Mouse (Mus musculus): ENCODE results near the gene Sh3bgrl2. TPM values are rescaled to one million over a fixed set of nuclear protein-coding genes. Genes with fewer than 3 reads are reported as not detected.

Sh3bgrl2 gene
- polyA plus RNA-seq, 1 experiment from 2014 or later = 12.0 TPM

DNA sequence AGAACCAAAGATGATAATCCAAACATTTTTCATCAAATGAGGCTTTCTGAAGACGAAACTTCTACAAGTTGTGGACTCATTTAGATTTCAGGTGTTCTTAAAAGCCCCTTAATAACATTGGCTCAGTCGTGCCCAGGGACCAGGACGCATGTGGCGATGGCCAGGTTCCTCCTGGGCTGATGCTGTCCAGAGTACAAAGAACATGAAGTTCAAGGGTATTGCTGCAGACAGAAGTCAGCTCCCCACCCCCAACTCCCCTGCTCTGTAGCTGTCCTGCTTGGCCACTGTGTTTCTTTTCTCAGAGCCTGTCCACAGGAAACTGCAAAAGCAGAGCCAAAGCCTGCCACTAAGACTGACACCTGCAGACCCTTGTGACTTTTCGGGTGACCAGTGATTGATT is 45.7 kb downstream of the Sh3bgrl2 start:
- Histone ChIP-seq H3K27me3 (no peaks in the 10 kb centered on the region), H3K36me3 (replicated peaks) (no peaks in the 10 kb centered on the region), H3K4me2 (no peak overlapping the region), H3K9ac (no peak overlapping the region), H3K9me3 (replicated peaks) (no peaks in the 10 kb centered on the region), H3K4me1 (replicated peaks) (no peaks in the 10 kb centered on the region), H3K27ac (replicated peaks) (no peak overlapping the region), H3K4me3 (replicated peaks) (no peak overlapping the region)
- no peak for ATAC-seq (ENCODE audit: insufficient read depth)
- WGBS (ENCODE audit: insufficient replicate concordance) = 75% methylated on average over 5 of the region's 5 CpGs

DNA sequence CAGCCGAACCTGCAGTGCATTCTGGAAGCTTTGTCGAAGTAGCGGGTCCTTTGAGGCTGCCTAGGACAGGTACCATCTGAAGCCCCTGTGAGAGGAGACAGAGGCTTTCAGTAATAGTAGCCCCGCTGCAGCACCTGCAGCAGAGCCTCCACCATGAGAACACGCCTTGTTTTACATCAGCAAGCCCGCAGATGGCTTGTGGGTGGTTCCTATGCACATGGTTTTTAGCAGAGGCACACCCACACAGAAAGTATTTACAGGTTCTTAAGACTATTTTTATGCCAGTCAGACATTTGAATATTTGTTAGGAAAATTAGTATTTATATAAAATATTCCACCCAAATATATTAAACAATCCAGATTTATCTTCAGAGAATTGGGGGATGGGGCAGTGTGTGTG is 48.0 kb downstream of the Sh3bgrl2 start:
- no peak overlapping the region for H3K4me3 ChIP-seq (replicated peaks)
- H3K4me2 ChIP-seq = no peak overlapping the region
- no peak for ATAC-seq (ENCODE audit: insufficient read depth)
- no peaks in the 10 kb centered on the region for H3K9me3 ChIP-seq (replicated peaks)
- H3K9ac ChIP-seq = no peak overlapping the region
- H3K4me1 ChIP-seq (replicated peaks) = no peaks in the 10 kb centered on the region
- H3K36me3 ChIP-seq (replicated peaks) = no peaks in the 10 kb centered on the region
- H3K27me3 ChIP-seq = no peaks in the 10 kb centered on the region
- 61% methylated on average over 6 of the region's 6 CpGs for WGBS (ENCODE audit: insufficient replicate concordance)
- no peak overlapping the region for H3K27ac ChIP-seq (replicated peaks)

DNA sequence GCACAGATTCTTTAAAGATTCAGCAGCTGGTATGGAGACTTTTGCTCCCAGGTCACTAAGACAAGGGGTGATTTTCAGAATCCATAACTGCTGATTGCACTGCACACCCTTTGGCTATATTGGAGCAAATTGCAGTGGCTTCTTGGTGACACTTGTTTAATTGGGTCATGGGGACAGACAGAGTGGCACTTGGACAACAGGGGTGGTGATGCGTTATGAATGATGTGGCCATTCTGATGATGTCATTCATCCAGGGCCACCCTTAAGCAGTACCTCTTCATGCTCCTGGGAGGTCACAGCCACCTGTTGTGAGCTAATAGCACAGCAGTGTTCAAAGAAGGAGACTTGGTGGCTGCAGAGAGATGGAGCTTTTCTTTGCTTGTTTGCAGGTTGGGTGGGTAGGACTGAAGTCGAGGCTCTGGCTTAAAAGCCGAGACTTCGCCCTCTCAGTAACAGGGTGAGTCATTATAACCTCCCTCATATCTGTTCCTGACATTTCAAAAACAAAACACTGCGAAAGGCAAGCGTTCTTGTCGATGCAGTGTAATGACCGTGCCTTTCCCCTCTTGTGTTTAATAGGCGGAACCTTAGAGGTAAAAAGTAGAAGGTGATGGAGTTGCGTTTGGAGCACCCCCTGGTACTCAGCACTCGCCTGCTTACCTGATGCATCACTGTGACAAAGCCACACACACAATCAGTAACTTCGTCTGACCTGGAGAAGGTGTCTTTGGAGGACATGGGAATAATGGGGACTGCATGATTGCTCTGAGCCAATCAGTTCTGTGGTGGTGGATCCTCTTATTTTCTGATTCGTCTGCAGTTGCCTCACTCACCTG is 48.7 kb downstream of the Sh3bgrl2 start:
- no peaks in the 10 kb centered on the region for H3K36me3 ChIP-seq (replicated peaks)
- no peak overlapping the region for H3K4me2 ChIP-seq
- no peaks in the 10 kb centered on the region for H3K9me3 ChIP-seq (replicated peaks)
- H3K27me3 ChIP-seq = no peaks in the 10 kb centered on the region
- no peak overlapping the region for H3K4me3 ChIP-seq (replicated peaks)
- no peak for ATAC-seq (ENCODE audit: insufficient read depth)
- no peak overlapping the region for H3K9ac ChIP-seq
- no peak overlapping the region for H3K27ac ChIP-seq (replicated peaks)
- no peaks in the 10 kb centered on the region for H3K4me1 ChIP-seq (replicated peaks)
- WGBS (ENCODE audit: insufficient replicate concordance) = 70% methylated on average over 13 of the region's 13 CpGs

DNA sequence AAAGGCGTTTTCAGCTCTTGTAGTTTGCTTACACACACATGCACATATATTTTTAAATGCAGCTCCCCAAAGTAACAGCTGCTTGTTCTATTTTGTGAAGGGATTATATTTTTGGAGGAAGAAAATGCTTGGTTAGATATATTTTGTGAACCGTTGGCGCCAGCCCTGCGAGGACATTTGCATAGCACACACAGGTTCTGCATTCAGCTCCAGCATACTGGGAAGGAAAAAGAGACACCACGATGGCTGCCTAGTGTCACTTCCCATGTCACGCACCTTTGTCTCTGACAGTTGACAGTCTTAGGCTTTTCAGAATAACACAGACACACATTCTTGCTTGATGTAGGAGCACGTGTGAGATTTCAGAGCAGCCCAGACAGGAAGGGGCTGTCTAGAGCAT is 49.9 kb downstream of the Sh3bgrl2 start:
- Histone ChIP-seq H3K4me1 (replicated peaks) (no peaks in the 10 kb centered on the region), H3K27ac (replicated peaks) (no peak overlapping the region), H3K4me3 (replicated peaks) (no peak overlapping the region), H3K4me2 (no peak overlapping the region), H3K9ac (no peak overlapping the region), H3K27me3 (no peaks in the 10 kb centered on the region), H3K36me3 (replicated peaks) (no peaks in the 10 kb centered on the region), H3K9me3 (replicated peaks) (no peaks in the 10 kb centered on the region)
- 67% methylated on average over 7 of the region's 7 CpGs for WGBS (ENCODE audit: insufficient replicate concordance)
- ATAC-seq (ENCODE audit: insufficient read depth) = no peak

DNA sequence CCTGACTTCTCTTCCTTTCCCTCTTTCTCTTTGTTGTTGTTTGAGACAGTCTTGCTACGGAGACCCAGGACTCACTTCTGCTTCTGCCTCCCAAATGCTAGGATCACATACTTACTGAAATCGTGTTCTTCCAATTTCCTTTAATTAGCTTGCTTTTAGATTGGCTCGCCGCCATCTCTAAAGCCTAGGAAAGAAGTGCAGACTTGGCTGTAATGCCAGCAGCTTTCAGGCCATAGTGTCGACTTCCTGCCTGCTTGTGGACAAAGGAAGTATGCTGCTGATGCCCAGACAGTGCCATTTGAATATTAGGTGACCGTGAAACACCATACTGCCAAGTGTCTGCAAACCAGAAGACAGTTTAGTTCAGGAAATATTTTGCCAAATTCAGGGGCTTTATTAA is 51.4 kb downstream of the Sh3bgrl2 start:
- ATAC-seq (ENCODE audit: insufficient read depth) = no peak

DNA sequence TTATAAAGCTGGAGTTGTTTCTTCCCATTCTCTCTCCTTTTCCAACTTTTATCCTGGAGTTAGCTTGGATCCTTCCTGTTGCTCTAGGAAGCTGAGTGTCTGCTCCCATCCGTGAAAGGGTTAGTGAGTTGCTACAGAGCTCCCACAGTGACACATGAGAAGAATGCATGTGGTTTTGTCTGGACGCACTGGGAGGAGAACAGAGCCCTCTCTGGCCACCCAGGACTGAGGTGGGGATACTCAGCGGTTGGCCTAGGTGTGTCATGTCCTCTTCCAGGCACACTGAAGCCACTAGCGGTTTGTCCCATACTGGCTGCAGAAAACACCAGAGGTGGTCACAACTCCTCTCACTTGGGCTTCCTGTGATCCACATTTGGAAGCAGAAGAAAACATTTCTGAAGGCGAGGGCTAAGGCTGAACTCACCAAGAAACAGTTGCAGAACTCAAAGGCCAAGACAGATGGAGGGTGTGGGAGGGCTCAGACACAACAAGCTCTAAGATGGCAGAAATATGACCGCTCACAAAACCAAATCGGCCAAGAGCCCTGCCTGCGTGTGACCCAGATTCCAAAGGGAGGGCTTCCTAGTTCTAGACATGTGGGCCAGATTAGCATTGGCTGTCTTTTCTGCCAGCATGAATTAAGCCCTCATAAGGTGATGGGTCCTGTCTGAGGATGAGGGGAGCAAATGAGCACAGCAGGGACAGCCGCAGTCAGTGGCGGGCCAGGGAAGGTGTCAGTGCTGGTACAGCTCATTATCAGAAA is 52.3 kb downstream of the Sh3bgrl2 start:
- no peaks in the 10 kb centered on the region for H3K4me1 ChIP-seq (replicated peaks)
- WGBS (ENCODE audit: insufficient replicate concordance) = 66% methylated on average over 10 of the region's 10 CpGs
- ATAC-seq (ENCODE audit: insufficient read depth) = no peak

More for the DNA sequence above, 51.4 kb downstream of the Sh3bgrl2 start:
- no peak overlapping the region for H3K9ac ChIP-seq
- H3K36me3 ChIP-seq (replicated peaks) = no peaks in the 10 kb centered on the region
- H3K4me3 ChIP-seq (replicated peaks) = no peak overlapping the region
- no peak overlapping the region for H3K27ac ChIP-seq (replicated peaks)
- WGBS (ENCODE audit: insufficient replicate concordance) = 53% methylated on average over 6 of the region's 6 CpGs
- no peaks in the 10 kb centered on the region for H3K27me3 ChIP-seq
- H3K4me2 ChIP-seq = no peak overlapping the region
- no peaks in the 10 kb centered on the region for H3K9me3 ChIP-seq (replicated peaks)
- H3K4me1 ChIP-seq (replicated peaks) = no peaks in the 10 kb centered on the region

DNA sequence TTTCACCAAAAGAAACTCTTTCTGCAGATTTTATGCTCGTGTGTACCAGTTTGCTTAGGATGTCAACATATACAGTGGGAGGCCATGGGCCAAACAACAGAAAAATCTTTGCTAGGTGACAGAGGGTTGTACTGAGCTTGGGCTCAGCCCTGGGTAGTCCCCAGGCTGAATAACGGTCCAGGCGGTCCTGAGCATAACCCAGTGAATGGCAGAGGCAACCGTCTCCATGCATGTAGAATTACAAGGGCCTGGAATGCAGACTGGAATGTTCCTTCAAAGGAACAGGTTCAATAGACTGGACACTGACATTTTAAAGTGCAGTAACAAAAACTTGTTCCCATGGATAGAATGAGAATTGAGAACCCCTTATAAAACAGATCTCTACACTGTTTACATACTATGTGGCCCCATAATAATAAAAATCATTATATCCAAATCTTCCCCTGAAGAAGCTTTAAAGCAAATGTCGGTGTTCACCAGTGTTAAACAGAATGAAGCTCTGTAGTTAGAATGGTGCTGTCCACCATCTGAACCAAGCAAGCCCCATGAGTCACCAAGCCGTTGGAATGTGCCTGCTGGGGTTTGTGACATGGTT is 54.1 kb downstream of the Sh3bgrl2 start:
- H3K36me3 ChIP-seq (replicated peaks) = no peaks in the 10 kb centered on the region
- no peak overlapping the region for H3K27ac ChIP-seq (replicated peaks)
- H3K4me3 ChIP-seq (replicated peaks) = no peak overlapping the region
- no peaks in the 10 kb centered on the region for H3K4me1 ChIP-seq (replicated peaks)
- no peaks in the 10 kb centered on the region for H3K27me3 ChIP-seq
- no peak overlapping the region for H3K4me2 ChIP-seq
- no peak for ATAC-seq (ENCODE audit: insufficient read depth)
- 59% methylated on average over 6 of the region's 6 CpGs for WGBS (ENCODE audit: insufficient replicate concordance)
- H3K9ac ChIP-seq = no peak overlapping the region
- H3K9me3 ChIP-seq (replicated peaks) = no peaks in the 10 kb centered on the region

More for the DNA sequence above, 52.3 kb downstream of the Sh3bgrl2 start:
- Histone ChIP-seq H3K9ac (no peak overlapping the region), H3K9me3 (replicated peaks) (no peaks in the 10 kb centered on the region), H3K36me3 (replicated peaks) (no peaks in the 10 kb centered on the region), H3K4me3 (replicated peaks) (no peak overlapping the region), H3K27ac (replicated peaks) (no peak overlapping the region), H3K4me2 (no peak overlapping the region), H3K27me3 (no peaks in the 10 kb centered on the region)

DNA sequence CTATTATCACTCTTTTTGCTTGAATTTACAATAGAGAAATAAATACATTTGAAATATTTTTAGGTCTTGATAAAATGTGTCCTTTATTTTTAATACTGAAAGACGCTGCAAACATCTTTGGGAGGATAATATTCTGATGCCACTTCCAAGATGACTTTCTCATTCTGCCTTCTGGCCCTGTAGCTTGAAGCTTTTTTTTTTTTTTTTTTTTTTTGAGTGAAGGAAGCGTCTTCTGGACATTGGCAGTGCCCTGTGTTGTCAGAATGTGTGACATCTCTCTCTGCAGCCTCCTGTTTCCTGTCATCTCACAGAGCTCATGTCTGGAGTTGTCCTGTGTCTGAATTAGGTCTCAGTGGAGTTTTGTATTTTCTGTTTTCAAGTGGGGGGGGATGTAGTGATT is 55.0 kb downstream of the Sh3bgrl2 start:
- WGBS (ENCODE audit: insufficient replicate concordance) = 41% methylated on average over 2 of the region's 2 CpGs
- ATAC-seq (ENCODE audit: insufficient read depth) = no peak

DNA sequence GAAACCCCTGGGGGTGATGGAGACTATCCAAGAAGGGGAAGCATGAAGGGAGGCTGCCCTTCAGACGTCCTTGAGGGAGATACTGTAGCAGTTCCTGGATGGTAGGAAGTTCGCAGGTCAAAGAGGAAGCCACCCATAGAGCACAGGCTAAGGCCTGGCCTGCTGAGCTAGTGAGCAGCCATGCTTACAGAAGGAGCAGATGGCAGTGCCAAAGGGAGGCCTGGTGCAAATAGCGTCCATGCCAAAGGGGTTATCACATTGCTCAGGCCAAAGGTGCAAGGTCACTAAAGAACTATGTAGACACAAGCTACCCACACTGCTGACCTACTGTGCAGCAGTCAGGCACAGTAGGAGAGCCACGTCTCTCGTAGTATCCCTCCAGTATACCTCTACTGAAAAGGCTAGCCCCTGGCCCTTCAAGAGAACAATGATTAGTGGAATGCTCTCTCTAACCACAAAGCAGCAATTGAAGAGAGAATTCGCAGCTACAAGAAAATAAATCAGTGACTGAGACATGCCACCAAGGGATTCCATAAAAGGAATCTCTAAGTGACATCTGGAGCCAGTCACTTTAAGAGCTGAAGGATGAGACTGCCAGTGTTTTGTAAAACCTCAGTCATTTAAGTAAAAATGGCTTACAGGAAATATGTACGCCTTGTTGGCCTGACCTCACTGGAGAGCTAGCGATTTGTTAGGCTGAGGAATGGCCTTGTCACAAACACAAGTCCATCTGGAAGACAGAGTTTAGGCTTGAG is 57.9 kb downstream of the Sh3bgrl2 start:
- no peak for ATAC-seq (ENCODE audit: insufficient read depth)
- 52% methylated on average over 8 of the region's 8 CpGs for WGBS (ENCODE audit: insufficient replicate concordance)

More for the DNA sequence above, 55.0 kb downstream of the Sh3bgrl2 start:
- H3K27me3 ChIP-seq = no peaks in the 10 kb centered on the region
- no peaks in the 10 kb centered on the region for H3K4me1 ChIP-seq (replicated peaks)
- H3K4me3 ChIP-seq (replicated peaks) = no peak overlapping the region
- H3K9ac ChIP-seq = no peak overlapping the region
- no peaks in the 10 kb centered on the region for H3K36me3 ChIP-seq (replicated peaks)
- H3K27ac ChIP-seq (replicated peaks) = no peak overlapping the region
- H3K9me3 ChIP-seq (replicated peaks) = no peaks in the 10 kb centered on the region
- no peak overlapping the region for H3K4me2 ChIP-seq

DNA sequence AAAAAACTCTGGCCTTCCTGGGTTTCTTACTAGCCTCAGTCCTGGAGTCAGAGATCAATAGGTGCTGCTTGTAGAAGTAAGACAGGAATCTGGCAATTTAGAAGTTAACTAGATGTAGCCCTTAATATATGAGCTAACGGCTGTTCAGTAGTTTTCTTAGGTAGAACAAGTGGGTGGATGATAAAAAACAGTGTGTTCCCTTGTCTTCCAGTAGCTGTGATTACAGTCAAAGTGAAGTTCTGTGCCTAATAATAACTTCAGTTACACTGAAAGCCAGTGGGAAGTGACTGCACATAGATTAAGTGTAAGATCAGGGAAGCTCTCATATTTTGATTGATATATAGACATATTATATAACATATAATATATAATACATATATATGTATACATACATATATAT is 60.0 kb downstream of the Sh3bgrl2 start:
- Histone ChIP-seq H3K36me3 (replicated peaks) (no peaks in the 10 kb centered on the region), H3K9ac (no peak overlapping the region), H3K4me1 (replicated peaks) (no peaks in the 10 kb centered on the region), H3K27ac (replicated peaks) (no peak overlapping the region), H3K27me3 (no peaks in the 10 kb centered on the region), H3K4me2 (no peak overlapping the region), H3K9me3 (replicated peaks) (no peaks in the 10 kb centered on the region), H3K4me3 (replicated peaks) (no peak overlapping the region)
- no peak for ATAC-seq (ENCODE audit: insufficient read depth)
- 67% methylated on average over 1 of the region's 1 CpGs for WGBS (ENCODE audit: insufficient replicate concordance)

More for the DNA sequence above, 57.9 kb downstream of the Sh3bgrl2 start:
- H3K9me3 ChIP-seq (replicated peaks) = no peaks in the 10 kb centered on the region
- H3K27me3 ChIP-seq = no peaks in the 10 kb centered on the region
- H3K9ac ChIP-seq = no peak overlapping the region
- H3K36me3 ChIP-seq (replicated peaks) = no peaks in the 10 kb centered on the region
- H3K4me3 ChIP-seq (replicated peaks) = no peak overlapping the region
- no peak overlapping the region for H3K4me2 ChIP-seq
- no peak overlapping the region for H3K27ac ChIP-seq (replicated peaks)
- H3K4me1 ChIP-seq (replicated peaks) = no peaks in the 10 kb centered on the region
